Mouse (Mus musculus): ENCODE measurements around the gene Plekha8.

- TF ChIP-seq CTCF (IDR thresholded peaks at IDR 0.05) = no peak
- no peak for TF ChIP-seq EP300 (IDR thresholded peaks at IDR 0.05)
These were observed 48.3 kb downstream of the Plekha8 start for GRCm38 (mm10) chr6:54643181-54643580.

Data from lung, postnatal 0 days (tissue).